Mouse (Mus musculus): ENCODE measurements around the gene Mrps16.

The Mrps16 gene

GRCm38 (mm10) chr14:20368271-20368670 lies 25.2 kb downstream of the Mrps16 start:
- DNase-seq (ENCODE audit: low read depth, low spot score): no peak

GRCm38 (mm10) chr14:20363230-20363629 lies 30.2 kb downstream of the Mrps16 start:
- DNase-seq (ENCODE audit: low read depth, low spot score): no peak

- DNase-seq (ENCODE audit: low read depth, low spot score): peak; percentile 98
Observed at GRCm38 (mm10) chr14:20347991-20348541, 45.4 kb downstream of the Mrps16 start, which contains the start of the genes Ecd and Fam149b. Gene Ecd, minus strand, starts transcription at chr14:20348121. Gene Fam149b, plus strand, starts transcription at chr14:20348162.

GRCm38 (mm10) chr14:20347441-20347990 lies 45.9 kb downstream of the Mrps16 start:
- no peak for DNase-seq (ENCODE audit: low read depth, low spot score)

- no peak for DNase-seq (ENCODE audit: low read depth, low spot score)
Observed at GRCm38 (mm10) chr14:20345885-20346284, 47.5 kb downstream of the Mrps16 start.

DNA sequence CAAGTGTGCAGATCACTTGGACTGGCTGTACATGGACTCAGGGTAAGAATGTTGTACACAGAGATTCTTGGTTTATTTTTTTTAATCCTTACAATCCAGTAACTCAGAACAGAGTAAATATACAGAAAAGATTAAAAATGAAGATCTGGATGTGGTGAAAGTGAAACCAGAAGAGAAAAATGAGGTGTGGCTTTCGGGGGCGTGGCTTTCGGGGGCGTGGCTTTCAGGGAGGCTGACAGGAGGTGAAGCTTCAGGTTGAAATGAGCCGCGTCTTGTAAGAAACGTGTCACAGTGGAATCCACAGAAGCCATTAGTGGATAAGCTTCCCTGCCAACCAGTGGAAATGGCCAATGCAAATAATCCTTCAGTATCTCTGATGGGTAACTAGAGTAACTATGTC lies 52.6 kb downstream of the Mrps16 start:
- no peak for DNase-seq (ENCODE audit: low read depth, low spot score)

- DNase-seq (ENCODE audit: low read depth, low spot score): peak; percentile 16
Observed at GRCm38 (mm10) chr14:20340149-20340548, 53.3 kb downstream of the Mrps16 start.

DNA sequence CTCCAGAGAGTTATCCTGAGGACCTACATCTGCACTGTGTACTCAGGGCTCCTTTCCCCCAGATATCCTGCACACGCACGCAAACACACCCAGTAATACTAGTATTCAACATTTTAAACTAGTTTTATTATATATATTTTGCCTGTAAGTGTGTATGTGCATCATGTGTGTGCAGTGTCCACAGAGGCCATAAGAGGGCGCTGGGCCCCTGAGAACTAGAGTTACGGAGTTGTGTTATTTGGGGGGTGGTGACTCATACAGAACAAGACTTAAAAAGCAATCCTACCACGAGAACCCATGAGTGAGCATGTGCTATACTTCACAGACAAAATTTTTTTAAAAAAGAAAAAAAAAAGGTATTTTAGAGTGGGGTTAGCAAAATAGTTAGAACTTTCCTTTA lies 54.0 kb downstream of the Mrps16 start:
- DNase-seq (ENCODE audit: low read depth, low spot score): no peak

All from retina, postnatal 7 days (tissue).